Mouse (Mus musculus): ENCODE data around the gene Chrna10. TPM values are rescaled to one million over a fixed set of nuclear protein-coding genes. Genes with fewer than 3 reads are reported as not detected.

Chrna10 gene
- polyA plus RNA-seq (2015; fragmentation: Nextera tagmentation; extraction: Ambion mirVana) = 0.24 TPM in 1 of 2 replicates, not detected in the other

- Histone ChIP-seq H3K4me3 (ENCODE audit: low read length) (no peak within 1 kb of the TSS), H3K27me3 (ENCODE audit: control insufficient read depth, insufficient read depth, low read length) (no peaks in the 10 kb centered on the region), H3K27ac (ENCODE audit: low read length) (no peak within 1 kb of the TSS), H3K9me3 (replicated peaks; ENCODE audit: control insufficient read depth, low read length) (no peaks in the 10 kb centered on the region), H3K9ac (ENCODE audit: low read length) (no peak within 1 kb of the TSS), H3K4me2 (ENCODE audit: low read depth, low read length) (no peak within 1 kb of the TSS), H3K4me1 (ENCODE audit: control insufficient read depth, insufficient read depth, low read length) (no peaks in the 10 kb centered on the region), H3K36me3 (ENCODE audit: control insufficient read depth, insufficient read depth) (peaks cover 25% of the 10 kb centered on the region)
- WGBS = 36% methylated on average over 7 of the region's 7 CpGs
- peak; percentile 49; the same call in 1 of the 2 replicates for ATAC-seq (replicated peaks; ENCODE audit: extremely low read depth, insufficient read depth, low FRiP score)
Measured at GRCm38 (mm10) chr7:102116579-102117331, at the start of gene Chrna10. TSS of gene Chrna10 (minus strand) at chr7:102116828.

GRCm38 (mm10) chr7:102153691-102154090 lies 37.1 kb upstream of the Chrna10 start:
- H3K9me3 ChIP-seq (replicated peaks; ENCODE audit: control insufficient read depth, low read length) = no peaks in the 10 kb centered on the region
- no peak overlapping the region for H3K4me2 ChIP-seq (ENCODE audit: low read depth, low read length)
- no peak overlapping the region for H3K9ac ChIP-seq (ENCODE audit: low read length)
- peaks cover 36% of the 10 kb centered on the region for H3K36me3 ChIP-seq (ENCODE audit: control insufficient read depth, insufficient read depth)
- 84% methylated on average over 5 of the region's 5 CpGs for whole genome bisulfite sequencing
- no peak for ATAC-seq (replicated peaks; ENCODE audit: extremely low read depth, insufficient read depth, low FRiP score)
- H3K4me3 ChIP-seq (ENCODE audit: low read length) = no peak overlapping the region
- H3K27me3 ChIP-seq (ENCODE audit: control insufficient read depth, insufficient read depth, low read length) = no peaks in the 10 kb centered on the region
- H3K27ac ChIP-seq (ENCODE audit: low read length) = no peak overlapping the region
- H3K4me1 ChIP-seq (ENCODE audit: control insufficient read depth, insufficient read depth, low read length) = no peaks in the 10 kb centered on the region

- 98% methylated on average over 5 of the region's 5 CpGs for WGBS
- H3K27ac ChIP-seq (ENCODE audit: low read length) = no peak overlapping the region
- no peak overlapping the region for H3K4me2 ChIP-seq (ENCODE audit: low read depth, low read length)
- H3K27me3 ChIP-seq (ENCODE audit: control insufficient read depth, insufficient read depth, low read length) = no peaks in the 10 kb centered on the region
- H3K4me1 ChIP-seq (ENCODE audit: control insufficient read depth, insufficient read depth, low read length) = no peaks in the 10 kb centered on the region
- no peak overlapping the region for H3K9ac ChIP-seq (ENCODE audit: low read length)
- H3K4me3 ChIP-seq (ENCODE audit: low read length) = no peak overlapping the region
- H3K9me3 ChIP-seq (replicated peaks; ENCODE audit: control insufficient read depth, low read length) = no peaks in the 10 kb centered on the region
- peaks cover 56% of the 10 kb centered on the region for H3K36me3 ChIP-seq (ENCODE audit: control insufficient read depth, insufficient read depth)
- no peak for ATAC-seq (replicated peaks; ENCODE audit: extremely low read depth, insufficient read depth, low FRiP score)
Measured at GRCm38 (mm10) chr7:102137898-102138297, 21.3 kb upstream of the Chrna10 start.

- no peaks in the 10 kb centered on the region for H3K9me3 ChIP-seq (replicated peaks; ENCODE audit: control insufficient read depth, low read length)
- no peak overlapping the region for H3K27ac ChIP-seq (ENCODE audit: low read length)
- H3K4me1 ChIP-seq (ENCODE audit: control insufficient read depth, insufficient read depth, low read length) = no peaks in the 10 kb centered on the region
- no peak overlapping the region for H3K9ac ChIP-seq (ENCODE audit: low read length)
- no peaks in the 10 kb centered on the region for H3K27me3 ChIP-seq (ENCODE audit: control insufficient read depth, insufficient read depth, low read length)
- no peak overlapping the region for H3K4me2 ChIP-seq (ENCODE audit: low read depth, low read length)
- peaks cover 56% of the 10 kb centered on the region for H3K36me3 ChIP-seq (ENCODE audit: control insufficient read depth, insufficient read depth)
- 88% methylated on average over 1 of the region's 1 CpGs for WGBS
- no peak overlapping the region for H3K4me3 ChIP-seq (ENCODE audit: low read length)
- ATAC-seq (replicated peaks; ENCODE audit: extremely low read depth, insufficient read depth, low FRiP score) = no peak
Measured at GRCm38 (mm10) chr7:102137464-102137863, 20.8 kb upstream of the Chrna10 start.

GRCm38 (mm10) chr7:102132395-102132794 lies 15.8 kb upstream of the Chrna10 start:
- Histone ChIP-seq H3K4me2 (ENCODE audit: low read depth, low read length) (no peak overlapping the region), H3K9ac (ENCODE audit: low read length) (no peak overlapping the region), H3K27me3 (ENCODE audit: control insufficient read depth, insufficient read depth, low read length) (no peaks in the 10 kb centered on the region), H3K4me3 (ENCODE audit: low read length) (no peak overlapping the region), H3K4me1 (ENCODE audit: control insufficient read depth, insufficient read depth, low read length) (no peaks in the 10 kb centered on the region), H3K9me3 (replicated peaks; ENCODE audit: control insufficient read depth, low read length) (no peaks in the 10 kb centered on the region), H3K27ac (ENCODE audit: low read length) (no peak overlapping the region), H3K36me3 (ENCODE audit: control insufficient read depth, insufficient read depth) (peaks cover 63% of the 10 kb centered on the region)
- 78% methylated on average over 4 of the region's 4 CpGs for WGBS
- no peak for ATAC-seq (replicated peaks; ENCODE audit: extremely low read depth, insufficient read depth, low FRiP score)

- no peak overlapping the region for H3K27ac ChIP-seq (ENCODE audit: low read length)
- H3K27me3 ChIP-seq (ENCODE audit: control insufficient read depth, insufficient read depth, low read length) = no peaks in the 10 kb centered on the region
- H3K9me3 ChIP-seq (replicated peaks; ENCODE audit: control insufficient read depth, low read length) = no peaks in the 10 kb centered on the region
- no peaks in the 10 kb centered on the region for H3K4me1 ChIP-seq (ENCODE audit: control insufficient read depth, insufficient read depth, low read length)
- no peak overlapping the region for H3K4me3 ChIP-seq (ENCODE audit: low read length)
- H3K36me3 ChIP-seq (ENCODE audit: control insufficient read depth, insufficient read depth) = peaks cover 59% of the 10 kb centered on the region
- whole genome bisulfite sequencing = 92% methylated on average over 10 of the region's 10 CpGs
- no peak for ATAC-seq (replicated peaks; ENCODE audit: extremely low read depth, insufficient read depth, low FRiP score)
- H3K9ac ChIP-seq (ENCODE audit: low read length) = no peak overlapping the region
- no peak overlapping the region for H3K4me2 ChIP-seq (ENCODE audit: low read depth, low read length)
Measured at GRCm38 (mm10) chr7:102120326-102120725, 3.7 kb upstream of the Chrna10 start.

- no peak for ATAC-seq (replicated peaks; ENCODE audit: extremely low read depth, insufficient read depth, low FRiP score)
- no peaks in the 10 kb centered on the region for H3K4me1 ChIP-seq (ENCODE audit: control insufficient read depth, insufficient read depth, low read length)
- no peak overlapping the region for H3K27ac ChIP-seq (ENCODE audit: low read length)
- H3K9ac ChIP-seq (ENCODE audit: low read length) = no peak overlapping the region
- no peaks in the 10 kb centered on the region for H3K27me3 ChIP-seq (ENCODE audit: control insufficient read depth, insufficient read depth, low read length)
- peaks cover 31% of the 10 kb centered on the region for H3K36me3 ChIP-seq (ENCODE audit: control insufficient read depth, insufficient read depth)
- H3K9me3 ChIP-seq (replicated peaks; ENCODE audit: control insufficient read depth, low read length) = no peaks in the 10 kb centered on the region
- H3K4me3 ChIP-seq (ENCODE audit: low read length) = no peak overlapping the region
- H3K4me2 ChIP-seq (ENCODE audit: low read depth, low read length) = no peak overlapping the region
- WGBS = 73% methylated on average over 6 of the region's 6 CpGs
Measured at GRCm38 (mm10) chr7:102117382-102117781, 754 bp upstream of the Chrna10 start.

- no peak overlapping the region for H3K27ac ChIP-seq (ENCODE audit: low read length)
- H3K27me3 ChIP-seq (ENCODE audit: control insufficient read depth, insufficient read depth, low read length) = no peaks in the 10 kb centered on the region
- no peak overlapping the region for H3K4me2 ChIP-seq (ENCODE audit: low read depth, low read length)
- no peaks in the 10 kb centered on the region for H3K9me3 ChIP-seq (replicated peaks; ENCODE audit: control insufficient read depth, low read length)
- no peak overlapping the region for H3K9ac ChIP-seq (ENCODE audit: low read length)
- no peaks in the 10 kb centered on the region for H3K4me1 ChIP-seq (ENCODE audit: control insufficient read depth, insufficient read depth, low read length)
- no peak for ATAC-seq (replicated peaks; ENCODE audit: extremely low read depth, insufficient read depth, low FRiP score)
- H3K4me3 ChIP-seq (ENCODE audit: low read length) = no peak overlapping the region
- whole genome bisulfite sequencing = 70% methylated on average over 45 of the region's 45 CpGs
- no peaks in the 10 kb centered on the region for H3K36me3 ChIP-seq (ENCODE audit: control insufficient read depth, insufficient read depth)
Measured at GRCm38 (mm10) chr7:102113151-102113729, 3.4 kb downstream of the Chrna10 start.

GRCm38 (mm10) chr7:102109746-102110145 lies 6.9 kb downstream of the Chrna10 start:
- peaks cover 5% of the 10 kb centered on the region; the same call in 1 of the 2 replicates for H3K4me1 ChIP-seq (ENCODE audit: control insufficient read depth, insufficient read depth, low read length)
- no peak overlapping the region for H3K27ac ChIP-seq (ENCODE audit: low read length)
- no peak overlapping the region for H3K4me2 ChIP-seq (ENCODE audit: low read depth, low read length)
- WGBS = 82% methylated on average over 4 of the region's 4 CpGs
- no peak overlapping the region for H3K4me3 ChIP-seq (ENCODE audit: low read length)
- no peak overlapping the region for H3K9ac ChIP-seq (ENCODE audit: low read length)
- ATAC-seq (replicated peaks; ENCODE audit: extremely low read depth, insufficient read depth, low FRiP score) = no peak
- H3K27me3 ChIP-seq (ENCODE audit: control insufficient read depth, insufficient read depth, low read length) = no peaks in the 10 kb centered on the region
- no peaks in the 10 kb centered on the region for H3K9me3 ChIP-seq (replicated peaks; ENCODE audit: control insufficient read depth, low read length)
- H3K36me3 ChIP-seq (ENCODE audit: control insufficient read depth, insufficient read depth) = no peaks in the 10 kb centered on the region
